Mouse (Mus musculus) B cell, adult 2 months (primary cell): Measurements from ENCODE around the gene Dr1.
A peak's percentile ranks its signal among the peaks of the same experiment; 100 is the strongest.
"Not testable (repeated sequence)": the region's sequence is repeated elsewhere in the genome, so short reads cannot be mapped to it uniquely, and the experiment has no call there.

Experiments
- DNase-seq, 2 experiments: peaks; one replicate each; pipeline ENCODE4 v3.0.0; 2022

Dr1 gene

GRCm38 (mm10) chr5:108268127-108269062, at the start of gene Dr1:
Gene Dr1, plus strand, starts transcription at chr5:108268897.
- peak; percentile 86 to 87 for DNase-seq

- DNase-seq, result peak; percentile 5 to 8
These were observed 44.6 kb upstream of the Dr1 start for GRCm38 (mm10) chr5:108224077-108224476.

DNA sequence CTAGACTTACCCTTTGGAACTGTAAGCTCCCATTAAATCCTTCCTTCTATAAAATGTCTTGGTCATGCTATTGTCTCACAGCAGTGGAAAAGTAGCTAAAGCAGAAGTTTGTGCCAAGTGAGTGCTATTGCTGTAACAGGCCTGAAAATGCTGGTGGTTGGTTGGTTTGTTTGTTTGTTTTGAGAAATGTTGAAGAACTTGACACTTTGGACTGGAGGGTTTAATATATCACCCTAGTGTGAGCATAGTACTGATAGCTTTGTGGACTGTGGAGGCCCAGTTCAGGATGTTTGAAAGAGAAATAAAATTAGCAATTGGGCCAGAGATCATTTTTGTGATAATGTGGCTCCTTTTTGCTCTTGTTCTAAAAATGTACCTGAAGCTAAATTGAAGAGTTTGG, 42.5 kb upstream of the Dr1 start:
- DNase-seq, result no peak

DNA sequence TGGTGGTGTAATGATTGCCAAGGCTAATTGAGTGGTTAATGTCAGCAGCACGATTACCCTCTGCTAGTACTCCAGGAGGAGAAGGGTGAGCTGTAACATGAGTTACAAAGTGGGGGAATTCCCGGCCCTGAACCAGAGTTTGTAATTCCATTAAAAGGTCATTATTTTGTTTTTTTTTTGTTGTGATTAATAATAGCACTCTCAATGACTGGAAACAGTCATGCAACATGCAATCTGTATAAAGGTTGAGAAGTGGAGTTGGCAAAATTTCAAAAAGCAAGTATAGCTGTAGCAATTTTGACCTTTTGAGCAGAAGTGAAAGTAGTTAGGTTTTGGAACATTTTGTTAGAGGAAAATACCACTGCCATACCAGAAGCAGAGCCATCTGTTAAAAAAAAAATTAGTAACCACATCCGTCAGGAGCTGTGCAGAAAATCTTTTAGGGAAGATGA, 22.4 kb upstream of the Dr1 start:
- no peak for DNase-seq

DNA sequence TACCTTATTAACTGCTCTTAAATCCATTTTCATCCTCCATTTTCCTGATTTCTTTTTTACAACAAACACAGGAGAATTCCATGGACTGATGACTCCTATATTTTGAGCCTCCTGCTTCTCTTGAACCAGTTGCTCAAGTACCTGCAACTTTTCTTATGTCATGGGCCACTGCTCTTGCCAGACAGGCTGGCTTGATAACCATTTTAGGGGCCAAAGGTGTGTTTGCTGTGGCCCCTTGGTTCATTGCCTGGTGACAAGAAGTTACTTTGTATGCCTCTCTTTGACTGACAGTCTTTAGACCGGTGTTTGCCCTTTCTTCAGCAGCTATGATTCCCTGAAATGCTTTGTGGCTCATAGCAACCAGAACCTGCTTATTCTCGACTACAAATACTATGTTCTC, 18.7 kb upstream of the Dr1 start:
- no peak for DNase-seq

- DNase-seq, result no peak
These were observed 13.4 kb upstream of the Dr1 start for GRCm38 (mm10) chr5:108255259-108255658.

DNA sequence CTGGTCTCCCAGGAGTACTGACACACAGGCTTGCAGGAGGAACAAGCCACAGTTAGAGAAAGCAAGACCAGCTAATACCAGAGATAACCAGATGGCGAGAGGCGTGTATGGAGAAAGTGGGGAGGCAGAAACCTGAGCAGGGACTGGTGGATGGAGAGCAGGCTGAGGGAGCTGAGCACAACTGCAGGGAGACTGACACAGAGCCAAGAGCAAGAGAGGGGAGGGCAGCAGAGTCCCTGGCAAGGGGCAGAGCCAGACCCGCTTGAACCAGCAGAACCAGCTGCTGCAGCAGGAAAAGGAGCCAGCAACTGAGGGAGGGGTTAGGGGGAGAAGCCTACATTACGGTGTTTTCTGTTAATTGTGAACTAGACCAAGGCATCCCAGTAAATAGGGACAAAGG, 6.0 kb upstream of the Dr1 start:
- no peak for DNase-seq

DNA sequence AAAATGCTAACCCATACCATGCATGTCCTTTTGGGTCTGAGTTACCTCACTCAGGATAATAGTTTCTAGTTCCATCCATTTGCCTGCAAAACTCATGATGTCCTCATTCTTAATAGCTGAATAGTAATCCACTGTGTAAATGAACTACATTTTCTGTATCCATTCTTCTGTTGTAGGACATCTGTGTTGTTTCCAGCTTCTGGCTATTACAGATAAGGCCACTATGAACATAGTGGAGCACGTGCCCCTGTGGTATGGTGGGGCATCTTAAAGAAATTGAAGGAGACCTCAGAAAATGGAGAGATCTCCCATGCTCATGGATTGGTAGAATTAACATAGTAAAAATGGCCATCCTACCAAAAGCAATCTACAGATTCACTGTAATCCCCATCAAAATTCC, 4.9 kb upstream of the Dr1 start:
- DNase-seq, result not testable (repeated sequence)

DNA sequence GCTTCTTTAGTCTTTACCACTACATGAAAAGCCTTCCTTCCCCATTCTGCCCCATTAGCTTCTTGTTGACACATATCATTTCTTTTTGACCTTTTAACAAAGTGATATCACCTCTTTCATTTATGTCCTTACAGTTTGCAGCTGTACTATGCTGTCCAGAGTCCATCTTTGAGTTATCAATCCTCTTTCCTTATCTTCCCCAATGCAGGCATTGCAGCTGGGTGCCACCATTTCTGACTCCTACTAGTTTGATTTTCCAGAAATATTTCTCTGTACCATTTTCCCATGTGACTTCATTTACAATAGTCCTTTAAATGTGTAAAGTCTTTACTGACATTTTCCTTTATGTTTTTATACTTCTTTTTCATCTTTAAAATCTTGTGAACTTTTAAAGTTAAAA, 1.7 kb upstream of the Dr1 start:
- DNase-seq, result no peak

DNA sequence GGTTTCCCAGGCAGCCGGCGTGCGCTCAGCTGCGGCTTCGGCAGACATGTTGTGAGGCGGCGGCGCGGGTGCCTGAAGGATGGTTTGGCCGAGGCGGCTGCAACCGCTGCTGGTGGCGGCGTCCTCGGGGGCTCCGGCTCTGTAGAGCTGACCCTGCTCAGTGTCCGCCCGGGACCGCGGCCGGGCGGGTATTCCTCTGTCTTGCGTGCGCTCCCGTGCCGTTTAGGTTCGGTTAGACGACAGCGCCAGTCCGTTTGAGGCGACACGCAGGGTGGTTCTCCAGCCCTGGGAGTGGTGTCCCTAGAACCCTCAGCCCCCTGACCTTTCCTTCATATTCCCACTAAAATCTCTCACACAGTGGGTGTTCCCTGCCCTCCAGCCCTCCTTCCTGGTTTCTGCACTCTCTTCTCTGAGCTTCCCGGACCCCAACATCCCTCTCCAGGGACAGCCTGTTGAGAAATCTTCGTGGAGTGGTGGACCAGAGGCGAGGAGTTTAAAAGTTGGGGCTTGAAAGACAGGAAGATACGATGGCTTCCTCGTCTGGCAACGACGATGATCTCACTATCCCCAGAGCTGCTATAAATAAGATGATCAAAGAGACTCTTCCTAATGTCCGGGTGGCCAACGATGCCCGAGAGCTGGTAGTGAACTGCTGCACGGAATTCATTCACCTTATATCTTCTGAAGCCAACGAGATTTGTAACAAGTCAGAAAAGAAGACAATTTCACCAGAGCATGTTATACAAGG, 540 bp downstream of the Dr1 start:
- peak in 1 of 2 experiments; percentile 16 for DNase-seq

- DNase-seq, result no peak
These were observed 1.1 kb downstream of the Dr1 start for GRCm38 (mm10) chr5:108269811-108270151.

GRCm38 (mm10) chr5:108270415-108270814, 1.7 kb downstream of the Dr1 start:
- no peak for DNase-seq

DNA sequence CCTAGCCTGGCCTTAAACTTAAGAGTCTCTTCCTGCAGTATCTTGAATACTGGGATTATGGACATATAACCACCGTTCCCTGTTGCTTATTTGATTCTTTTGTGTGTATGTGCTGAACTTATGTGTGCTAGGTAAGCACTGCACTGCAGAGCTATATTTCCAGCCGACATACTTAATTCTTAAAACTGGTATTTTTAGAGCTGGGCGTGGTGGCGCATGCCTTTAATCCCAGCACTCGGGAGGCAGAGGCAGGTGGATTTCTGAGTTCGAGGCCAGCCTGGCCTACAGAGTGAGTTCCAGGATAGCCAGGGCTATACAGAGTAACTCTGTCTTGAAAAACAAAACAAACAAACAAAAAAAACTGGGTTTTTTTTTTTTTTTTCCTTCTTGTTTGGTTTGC, 2.6 kb downstream of the Dr1 start:
- DNase-seq, result not testable (repeated sequence)

- no peak for DNase-seq
These were observed 18.3 kb downstream of the Dr1 start for GRCm38 (mm10) chr5:108286957-108287356.

DNA sequence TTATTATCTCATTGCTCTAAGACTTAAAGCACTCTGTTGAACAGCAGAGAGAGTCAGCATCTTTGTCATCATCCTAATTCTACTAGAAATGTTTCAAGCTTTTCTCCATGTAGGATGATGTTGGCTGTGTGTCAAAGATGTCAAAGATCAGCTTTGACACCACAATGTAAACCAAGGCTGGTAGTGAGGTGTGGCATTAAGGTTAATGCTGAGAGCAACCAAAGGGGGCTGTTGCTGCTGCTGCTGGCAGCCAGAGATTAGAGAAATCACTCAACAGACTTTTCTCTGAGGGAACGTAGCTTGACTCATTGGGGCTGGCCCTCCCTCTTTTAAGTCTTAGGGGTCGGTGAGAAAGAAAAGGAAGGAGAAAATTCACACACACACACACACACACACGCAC, 32.9 kb downstream of the Dr1 start:
- no peak for DNase-seq

DNA sequence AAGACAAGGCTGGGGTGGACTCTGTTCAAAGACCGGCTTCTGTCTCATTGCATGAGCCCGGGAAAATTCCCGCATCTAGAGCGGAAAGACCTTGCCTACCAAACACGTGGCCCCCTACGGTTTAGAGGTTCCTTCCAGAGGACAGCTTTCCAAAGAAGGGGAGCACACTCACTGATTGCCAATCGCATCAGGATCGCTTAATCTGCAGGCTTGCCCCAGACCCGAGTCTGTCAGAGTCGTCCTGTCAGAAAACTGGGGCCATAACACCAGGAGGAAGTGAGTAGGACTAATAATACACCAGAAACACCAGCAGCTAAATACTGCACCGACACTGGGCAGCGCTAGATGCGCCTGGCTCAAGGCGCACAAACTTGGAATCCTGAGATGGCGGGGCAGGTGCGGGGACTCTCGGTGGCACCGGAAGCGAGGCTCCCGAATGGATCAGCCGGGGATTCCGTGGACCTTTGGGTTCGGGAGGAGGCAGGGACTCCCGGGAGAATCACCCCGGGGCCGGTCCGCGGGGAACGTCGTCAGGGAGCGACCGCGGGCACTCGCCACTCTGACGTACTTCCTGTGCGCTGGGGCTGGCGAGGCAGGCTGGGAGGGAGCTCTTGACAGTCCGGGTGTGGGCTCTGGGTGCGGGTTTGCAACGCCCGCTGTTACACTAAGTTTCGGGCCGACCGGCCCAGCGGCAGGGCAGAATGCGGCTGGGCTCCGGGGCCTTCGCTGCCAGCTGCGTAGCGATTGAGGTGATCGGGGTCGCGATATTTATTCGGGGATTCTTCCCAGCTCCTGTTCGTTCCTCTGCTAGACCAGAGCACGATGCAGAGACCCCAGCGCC, 43.7 kb downstream of the Dr1 start, which contains the start of gene Pigg:
Gene Pigg, plus strand, starts transcription at position 386 of the 841 bp plus-strand sequence.
- peak; percentile 93 to 94 for DNase-seq

DNA sequence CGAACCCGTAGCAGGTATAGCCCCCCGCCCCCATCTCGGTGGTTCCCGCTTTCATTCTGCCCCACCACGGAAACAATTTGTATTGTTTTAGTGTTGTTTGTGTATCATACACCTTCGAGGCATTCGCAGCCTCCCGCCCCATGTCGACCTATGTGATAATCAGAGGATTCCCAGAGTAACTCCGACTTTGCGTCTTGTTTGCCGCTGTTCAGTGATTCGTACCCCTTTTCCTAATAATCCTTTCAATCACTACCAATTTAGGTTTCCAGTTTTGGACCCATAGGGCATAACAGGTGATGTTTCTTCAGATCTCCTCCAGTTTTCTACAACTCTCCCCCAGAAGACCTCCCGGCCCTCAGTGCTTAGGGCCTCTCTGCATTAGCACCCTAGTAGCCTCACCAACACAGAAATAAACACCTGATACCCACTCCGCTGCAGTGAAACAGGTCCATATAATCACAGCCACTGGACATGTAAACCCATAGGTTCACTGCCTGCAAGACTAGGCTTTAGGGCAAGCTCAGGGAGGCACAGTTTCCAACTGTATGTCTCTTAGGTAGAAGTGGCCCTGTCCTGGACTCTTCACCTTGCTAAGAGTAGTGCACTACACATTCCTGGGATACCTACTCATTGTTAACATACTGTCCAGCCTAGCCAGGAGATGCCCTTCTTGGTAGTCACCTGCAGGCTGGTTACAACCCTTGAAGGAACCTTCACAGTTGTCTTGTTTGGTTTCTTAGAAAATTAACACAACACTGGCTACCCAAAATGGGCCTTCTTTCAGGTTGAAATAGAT, 44.6 kb downstream of the Dr1 start:
- peak in 1 of 2 experiments; percentile 1 for DNase-seq
